Mouse (Mus musculus) v-Abl transformed pro-B cells (cell line): ENCODE results near the gene Gm17174.
"Not testable (repeated sequence)": the region's sequence is repeated elsewhere in the genome, so short reads cannot be mapped to it uniquely, and the experiment has no call there.

Source experiments
- in situ Hi-C, 2 experiments: fragments of 400-800 bp; cut with MboI; formaldehyde crosslinking; loops; one replicate each; pipeline ENCODE4 v1.15.1; 2025; ENCODE audit not compliant: unreplicated experiment in 2 of 2

Gene Gm17174

GRCm38 (mm10) chr14:51592039-51592438 lies at the start of gene Gm17174:
Gm17174 (minus strand) TSS chr14:51592139.
- in situ Hi-C loops, result not testable (repeated sequence)

GRCm38 (mm10) chr14:51635566-51635965 lies 43.6 kb upstream of the Gm17174 start, which contains the start of gene Gm4181:
Gm4181 (minus strand) TSS chr14:51635666.
- in situ Hi-C loops, result not testable (repeated sequence)

GRCm38 (mm10) chr14:51632426-51632825 lies 40.5 kb upstream of the Gm17174 start:
- in situ Hi-C loops, result not testable (repeated sequence)

- in situ Hi-C loops, result no loop called here
Observed at GRCm38 (mm10) chr14:51611210-51611609, 19.3 kb upstream of the Gm17174 start, which contains the start of gene Gm17078. Gm17078 (minus strand) TSS chr14:51611310.

GRCm38 (mm10) chr14:51573963-51574362 lies 18.0 kb downstream of the Gm17174 start, which contains the start of gene Gm17175:
Gm17175 (minus strand) TSS chr14:51574063.
- in situ Hi-C loops, result not testable (repeated sequence)

- in situ Hi-C loops, result no loop called here
Observed at GRCm38 (mm10) chr14:51552490-51552889, 39.4 kb downstream of the Gm17174 start, which contains the start of gene Gm5622. Gm5622 (plus strand) TSS chr14:51552790.
